Mouse (Mus musculus): Measurements from ENCODE around the gene Cnst.

The Cnst gene

DNA sequence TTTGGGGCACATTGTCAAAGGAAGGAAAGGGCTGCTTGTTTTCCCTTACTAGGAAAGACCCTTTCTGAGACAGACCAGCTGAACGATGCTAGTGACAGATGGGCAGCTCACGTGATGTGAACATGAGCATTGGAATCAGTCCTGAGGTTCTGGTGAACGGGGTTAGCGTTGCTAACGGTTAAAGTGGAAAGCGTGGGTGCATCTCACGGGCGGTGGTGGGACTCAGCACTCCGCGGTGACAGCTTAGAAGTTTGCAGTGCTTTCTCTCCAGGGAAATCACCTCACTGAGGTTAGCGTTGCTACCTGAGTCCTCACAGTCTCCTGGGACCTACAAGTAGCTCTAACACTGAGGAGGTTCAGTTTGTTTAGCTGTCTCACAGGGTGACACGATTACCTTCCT lies 45.5 kb downstream of the Cnst start:
- no peak for DNase-seq (ENCODE audit: low spot score in 2 of 2)

DNA sequence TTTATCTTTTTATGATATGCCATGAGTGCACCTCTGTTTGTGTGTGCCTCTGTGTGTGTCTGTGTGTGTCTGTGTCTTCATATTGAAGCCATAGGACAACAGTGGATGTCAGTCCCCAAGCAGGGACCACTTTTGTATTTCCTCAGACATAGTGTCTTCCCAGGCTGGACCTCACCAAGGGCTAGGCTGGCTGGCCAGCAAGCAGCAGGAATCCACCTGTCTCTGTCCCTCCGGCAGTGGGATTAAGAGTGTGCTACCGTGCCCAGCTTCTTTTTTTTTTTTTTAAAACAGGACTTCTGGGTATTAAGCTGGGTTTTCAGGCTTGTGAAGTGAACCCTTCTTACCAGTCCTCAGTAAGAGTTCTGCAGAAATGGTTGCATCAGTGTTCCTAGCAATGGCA lies 46.0 kb downstream of the Cnst start:
- DNase-seq (ENCODE audit: low spot score in 2 of 2), result no peak

DNA sequence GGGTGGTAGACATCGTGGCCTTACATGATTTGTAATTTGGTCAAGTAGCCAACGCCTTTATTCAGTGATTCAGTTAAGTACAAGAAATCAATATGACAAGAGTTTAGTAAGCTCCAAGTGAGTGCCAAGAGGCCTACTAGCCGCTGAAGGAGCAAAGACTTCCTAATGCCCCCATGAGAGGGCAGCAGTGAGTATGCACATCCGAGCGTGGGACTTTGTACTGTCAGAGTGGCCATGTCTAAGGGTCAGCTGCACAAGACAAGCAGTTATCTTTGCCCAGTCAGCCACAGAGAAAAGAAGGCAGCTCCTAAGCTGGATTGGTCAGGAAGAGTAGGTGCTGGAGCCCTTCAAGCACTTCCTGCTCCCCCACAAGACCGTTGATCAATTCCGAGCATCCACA lies 46.8 kb downstream of the Cnst start:
- DNase-seq (ENCODE audit: low spot score in 2 of 2), result no peak

DNA sequence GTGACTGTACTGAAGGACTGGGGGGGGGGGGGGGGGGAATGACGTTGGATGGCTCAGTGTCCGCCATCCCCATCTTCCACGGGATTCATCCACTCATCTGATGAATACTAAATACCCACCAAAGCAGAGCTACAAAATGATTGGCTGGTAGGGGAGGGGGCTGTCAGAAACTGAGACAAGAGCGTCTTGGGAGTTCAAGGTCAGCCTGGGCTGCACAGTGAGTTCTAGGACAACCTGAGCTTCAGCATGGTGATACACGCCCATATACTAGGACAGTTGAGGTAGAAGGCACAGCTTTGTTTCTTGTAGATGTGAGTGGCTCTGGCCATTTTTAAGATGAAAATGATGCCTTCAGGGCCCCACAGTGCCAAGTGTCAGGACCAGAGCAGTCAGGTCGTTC lies 52.2 kb downstream of the Cnst start:
- DNase-seq (ENCODE audit: low spot score in 2 of 2), result no peak

DNA sequence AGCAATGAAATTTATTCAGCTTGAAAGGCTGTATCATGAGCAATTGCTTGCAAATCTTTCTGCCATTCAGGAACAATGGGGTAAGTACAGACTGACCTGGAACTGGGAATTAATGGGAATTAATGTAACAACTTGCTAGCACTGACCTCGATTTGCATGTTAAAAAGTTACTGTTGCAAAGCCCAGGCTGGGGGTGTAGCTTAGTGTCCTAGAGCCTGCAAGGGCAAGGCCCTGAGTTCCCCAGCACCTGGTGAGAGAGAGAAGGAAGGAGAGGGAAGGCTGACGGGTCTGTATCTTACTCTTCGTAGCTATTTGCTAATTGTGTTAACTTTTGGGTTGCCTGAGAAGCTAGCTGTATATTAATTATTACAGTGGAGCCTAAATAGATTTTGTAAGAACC lies 58.4 kb downstream of the Cnst start:
- no peak for DNase-seq (ENCODE audit: low spot score in 2 of 2)

DNA sequence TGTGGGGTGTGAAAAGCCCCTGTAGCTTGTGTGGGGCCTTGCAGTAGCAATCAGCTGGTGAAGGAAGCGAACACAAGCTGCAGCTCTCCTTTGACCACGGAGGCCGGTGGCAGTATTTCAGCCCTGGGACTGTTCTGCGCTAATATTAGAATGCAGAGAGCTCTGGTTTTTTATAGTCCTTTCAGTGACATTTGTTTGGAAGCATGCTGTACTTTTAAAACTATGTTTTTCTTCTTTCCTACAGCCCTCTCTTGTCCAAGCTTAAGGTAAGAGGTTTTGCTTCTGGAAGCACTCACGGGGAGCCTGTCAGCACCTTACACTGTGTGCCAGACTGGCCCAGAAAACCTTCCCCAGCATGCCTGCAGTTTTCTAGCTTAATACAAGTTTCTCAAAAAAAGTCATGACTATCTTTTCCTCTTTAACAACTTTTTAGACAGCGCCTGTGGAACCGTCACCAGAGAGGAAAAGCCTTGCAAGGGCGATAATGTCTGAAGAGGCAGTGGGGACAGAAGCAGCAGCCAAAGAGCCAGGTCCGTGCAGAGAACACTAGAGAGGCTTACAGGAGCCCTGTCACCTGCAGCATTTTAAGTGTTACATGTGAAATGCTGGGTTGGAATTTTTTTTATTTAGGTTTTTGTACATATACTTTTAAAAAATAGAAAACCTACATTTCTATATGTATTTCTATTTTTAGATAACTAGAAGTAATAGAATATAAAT lies 60.0 kb downstream of the Cnst start:
- DNase-seq (ENCODE audit: low spot score in 2 of 2), result no peak

DNA sequence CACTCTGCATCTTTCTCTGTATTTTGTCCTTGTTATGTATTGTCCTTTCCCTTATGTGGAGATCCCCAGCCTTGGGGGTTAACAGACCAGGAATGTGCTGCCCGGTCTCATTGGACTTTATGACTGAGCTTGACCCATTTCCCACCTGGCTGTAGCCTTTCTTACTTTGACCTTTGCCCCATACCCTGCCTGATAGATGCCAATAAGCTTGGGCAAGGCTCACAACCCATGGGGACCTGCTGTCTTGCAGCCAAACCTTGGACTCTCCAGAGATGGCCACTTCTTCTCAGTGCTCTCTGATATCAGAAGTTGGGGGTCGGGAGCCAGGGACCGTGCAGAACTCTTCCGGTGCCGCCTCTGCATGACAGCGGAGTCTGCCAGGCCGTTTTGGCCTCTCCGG lies 62.4 kb downstream of the Cnst start:
- no peak for DNase-seq (ENCODE audit: low spot score in 2 of 2)

DNA sequence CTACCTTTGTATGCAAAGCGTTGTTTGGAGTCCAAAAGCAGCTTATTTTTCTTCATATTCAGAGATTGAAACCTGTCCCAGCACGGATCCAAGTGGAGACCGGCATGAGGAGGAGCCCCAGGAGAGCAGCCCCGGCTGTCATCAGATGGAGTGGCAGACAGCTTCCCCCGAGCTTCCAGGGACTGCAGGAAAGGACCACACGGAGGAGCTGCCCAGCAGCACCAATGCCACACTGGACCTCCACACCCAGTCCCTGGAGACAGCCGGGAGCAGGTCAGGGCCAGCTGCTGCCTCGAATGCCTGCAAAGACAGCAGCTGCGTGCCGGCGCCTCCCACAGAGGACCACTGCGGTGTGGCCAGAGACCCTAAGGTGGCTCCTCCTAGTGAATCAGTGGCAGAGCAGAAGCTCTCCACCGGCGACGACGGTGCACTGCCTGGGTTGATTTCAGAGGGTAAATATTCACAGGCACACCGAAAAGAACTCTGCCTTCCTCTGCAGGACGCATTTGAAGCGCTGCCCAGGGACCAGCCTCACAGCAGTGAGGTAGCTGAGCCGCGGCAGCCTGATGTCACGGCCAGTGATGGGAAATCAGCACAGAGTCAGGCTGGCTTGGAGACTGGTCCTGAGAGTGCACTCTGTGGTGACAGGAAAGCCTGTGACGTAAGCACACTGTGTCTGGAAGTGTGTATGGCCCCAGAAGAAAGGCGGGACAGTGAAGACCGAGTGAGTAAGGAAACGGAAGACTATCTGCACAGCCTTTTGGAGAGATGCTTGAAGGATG lies 63.7 kb downstream of the Cnst start:
- DNase-seq (ENCODE audit: low spot score in 2 of 2), result no peak

DNA sequence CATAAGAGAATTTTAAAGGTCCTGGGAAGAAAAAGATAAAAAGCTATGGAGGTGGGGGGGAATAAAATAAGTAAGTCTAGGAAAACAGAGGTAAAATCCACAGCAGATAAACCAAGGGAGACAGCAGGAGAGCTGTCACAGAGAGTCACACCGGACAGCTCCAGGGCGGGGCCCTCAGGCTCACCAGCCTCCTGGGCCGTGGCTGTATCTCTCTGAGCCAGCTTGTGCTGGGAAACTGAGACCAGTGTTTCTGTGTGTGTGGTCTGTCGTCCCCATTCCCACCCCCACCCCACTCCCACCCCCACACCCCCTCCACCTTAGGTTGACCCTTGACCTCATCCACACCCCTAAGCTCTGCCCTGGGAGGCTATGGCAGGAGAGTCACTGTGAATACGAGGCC lies 65.0 kb downstream of the Cnst start:
- no peak for DNase-seq (ENCODE audit: low spot score in 2 of 2)

DNA sequence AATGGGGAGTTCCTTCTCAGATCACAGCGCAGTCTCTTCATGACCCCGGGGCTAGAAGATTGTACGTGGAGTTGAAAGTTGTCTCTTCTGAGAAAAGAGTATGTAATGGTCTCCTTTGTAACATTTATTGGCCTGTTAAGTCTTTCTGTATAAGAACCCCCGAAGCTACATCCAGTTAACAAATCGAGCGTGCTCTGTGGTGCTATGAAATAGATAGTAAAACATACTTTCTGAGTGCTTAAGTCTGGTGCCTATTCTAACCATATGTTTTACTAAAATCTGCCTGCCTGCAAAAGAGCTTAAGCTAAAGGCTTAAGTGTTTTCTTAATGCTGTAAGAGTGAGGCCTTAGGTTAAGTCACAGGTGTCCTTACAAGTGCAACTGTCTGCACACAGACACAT lies 66.2 kb downstream of the Cnst start:
- DNase-seq (ENCODE audit: low spot score in 2 of 2), result no peak

DNA sequence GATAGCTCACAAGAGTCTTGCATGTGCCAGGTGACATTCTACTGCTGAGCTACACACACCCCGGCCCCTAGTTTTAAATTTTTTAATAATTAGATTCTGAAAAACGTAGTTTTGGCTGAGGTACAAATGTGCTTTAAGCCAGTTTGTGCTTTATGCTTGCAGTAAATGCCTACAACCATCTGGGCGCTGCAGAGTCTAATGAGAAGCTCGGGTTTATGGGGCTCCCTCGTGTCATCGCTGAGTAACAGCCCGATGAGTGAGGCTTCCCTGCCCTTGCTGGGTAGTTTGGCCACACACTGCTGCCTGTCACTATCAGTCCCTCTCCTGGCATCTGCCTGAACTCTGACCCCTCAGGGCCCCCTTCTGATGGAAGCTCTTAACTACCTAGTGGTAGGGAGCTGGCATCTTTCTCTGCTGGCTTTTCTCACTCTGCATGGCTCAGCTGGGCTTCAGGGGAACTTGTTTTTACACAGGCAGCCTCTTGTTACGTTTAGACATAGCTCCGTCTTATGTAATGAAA lies 66.9 kb downstream of the Cnst start:
- no peak for DNase-seq (ENCODE audit: low spot score in 2 of 2)

DNA sequence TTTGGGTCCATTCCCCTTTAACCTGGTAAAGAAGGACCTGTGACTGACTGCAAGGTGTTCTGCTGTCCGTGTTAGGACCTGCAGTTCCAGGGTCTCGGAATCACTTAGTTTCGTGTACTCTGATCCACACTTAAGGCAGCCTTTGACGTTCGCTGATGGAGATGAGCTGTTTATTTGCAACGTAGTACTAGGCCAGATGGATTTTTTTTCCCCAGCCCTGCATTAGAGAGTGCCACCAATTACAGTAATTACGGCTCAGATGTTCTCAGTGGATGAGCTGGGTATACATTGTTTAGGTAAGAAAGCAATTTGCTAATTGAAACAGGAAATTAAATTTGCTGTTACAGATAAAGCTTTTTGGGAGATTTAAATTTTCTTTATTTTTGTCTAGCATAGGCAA lies 71.3 kb downstream of the Cnst start:
- DNase-seq (ENCODE audit: low spot score in 2 of 2), result no peak

DNA sequence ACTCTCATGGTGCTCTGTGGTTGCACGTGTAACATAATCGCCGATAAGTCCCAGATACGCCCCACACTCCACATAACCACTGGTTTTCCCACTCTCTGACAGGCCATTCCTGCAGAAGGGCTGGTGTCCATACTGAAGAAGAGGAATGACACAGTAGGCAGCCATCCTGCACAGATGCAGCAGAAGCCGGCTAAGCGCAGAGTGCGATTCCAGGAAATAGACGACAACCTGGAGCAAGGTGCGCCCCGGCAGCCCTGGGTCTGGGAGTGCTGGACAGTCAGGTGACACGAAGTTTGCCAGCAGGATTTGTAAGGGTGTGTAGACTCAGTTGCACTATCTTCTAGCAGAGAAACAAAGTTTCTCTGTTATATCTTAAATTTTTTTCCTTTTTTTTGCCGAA lies 76.5 kb downstream of the Cnst start:
- DNase-seq (ENCODE audit: low spot score in 2 of 2), result no peak

DNA sequence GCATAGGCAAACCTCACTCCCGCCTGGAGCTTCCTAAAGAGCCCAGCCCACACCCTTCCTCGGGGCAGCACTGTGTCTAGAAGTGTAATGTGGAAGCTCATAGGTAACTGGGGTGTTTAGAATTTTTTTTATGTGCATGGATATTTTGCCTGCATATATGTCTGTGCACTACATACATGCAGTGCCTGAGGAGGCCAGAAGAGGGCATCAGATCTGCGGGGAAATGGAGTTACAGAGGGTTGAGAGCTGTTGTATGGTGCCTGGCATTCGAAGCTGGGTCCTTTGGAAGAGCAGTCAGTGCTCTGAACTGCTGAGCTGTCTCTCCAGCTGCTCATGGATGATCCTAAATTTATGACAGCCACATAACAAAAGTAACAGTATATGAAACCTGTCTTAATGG lies 77.5 kb downstream of the Cnst start:
- peak; percentile 18 to 36 for DNase-seq (ENCODE audit: low spot score in 2 of 2)

DNA sequence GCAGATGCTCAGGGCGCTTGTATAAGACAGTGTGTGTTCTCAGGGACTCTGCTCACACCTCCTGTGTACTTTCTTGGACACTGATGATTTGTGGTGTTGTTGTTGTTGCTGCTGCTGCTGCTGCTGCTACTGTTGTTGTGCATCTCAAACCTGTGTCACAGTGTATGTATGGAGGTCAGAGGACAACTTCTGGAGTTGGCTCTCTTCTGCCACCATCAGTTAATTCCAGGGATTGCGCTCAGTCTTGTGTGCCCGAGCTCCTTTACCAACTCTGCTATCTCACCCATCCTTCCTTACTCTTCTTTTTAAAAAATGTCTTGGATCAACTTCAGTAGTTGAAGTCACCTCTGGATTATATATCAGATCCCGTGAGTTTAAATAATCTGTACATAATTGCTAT lies 78.2 kb downstream of the Cnst start:
- peak; percentile 12 to 49 for DNase-seq (ENCODE audit: low spot score in 2 of 2)

DNA sequence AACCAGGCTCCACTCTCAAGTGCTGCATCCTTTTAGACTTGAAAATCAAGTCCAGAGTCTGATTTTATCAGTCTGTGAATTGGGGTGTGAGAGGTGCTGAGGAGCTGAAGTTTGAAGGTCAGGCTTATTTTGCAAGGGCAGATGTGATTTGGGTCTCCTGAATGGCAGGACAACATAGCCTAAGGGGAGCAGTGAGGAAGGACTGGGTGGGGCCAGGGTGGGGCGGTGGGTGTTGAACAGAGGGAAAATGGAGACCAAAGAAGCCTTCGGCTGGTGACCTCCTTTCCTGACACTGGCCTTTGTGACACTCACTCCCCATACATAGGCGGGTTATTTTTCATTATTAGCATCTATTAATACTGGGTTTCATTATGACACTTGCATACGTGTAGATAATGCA lies 81.7 kb downstream of the Cnst start:
- no peak for DNase-seq (ENCODE audit: low spot score in 2 of 2)

DNA sequence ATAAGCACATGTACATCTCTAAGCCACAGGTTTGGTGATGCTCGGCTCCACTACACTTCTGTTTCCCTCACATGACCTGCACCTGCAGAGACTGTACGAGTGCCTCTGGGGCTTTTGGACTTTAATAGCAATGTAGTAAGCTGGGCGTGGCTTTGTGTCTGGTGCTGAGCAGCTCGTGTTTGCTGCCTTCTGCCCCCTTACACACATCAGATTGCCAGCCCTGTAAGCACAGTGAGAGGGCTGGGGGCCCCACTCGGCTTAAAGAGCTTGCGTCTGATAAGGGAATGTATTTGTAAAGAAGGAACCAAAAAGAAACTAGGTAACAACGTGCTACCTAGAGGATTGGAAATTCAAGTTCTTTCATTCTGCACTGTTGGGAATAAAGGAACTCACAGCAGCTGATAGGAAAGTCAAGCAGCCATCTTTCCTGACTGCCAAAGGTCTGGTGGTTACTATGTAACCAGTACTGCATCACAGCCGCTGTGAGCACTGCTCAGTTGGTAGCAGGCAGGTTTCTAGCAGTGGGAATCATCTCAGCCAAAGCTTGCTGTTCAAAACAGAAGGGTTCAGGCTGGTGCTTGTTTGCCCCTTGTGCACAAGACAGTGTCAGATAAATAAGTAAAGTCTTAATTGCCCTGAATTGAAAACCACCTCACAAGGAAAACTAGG lies 82.4 kb downstream of the Cnst start:
- no peak for DNase-seq (ENCODE audit: low spot score in 2 of 2)

DNA sequence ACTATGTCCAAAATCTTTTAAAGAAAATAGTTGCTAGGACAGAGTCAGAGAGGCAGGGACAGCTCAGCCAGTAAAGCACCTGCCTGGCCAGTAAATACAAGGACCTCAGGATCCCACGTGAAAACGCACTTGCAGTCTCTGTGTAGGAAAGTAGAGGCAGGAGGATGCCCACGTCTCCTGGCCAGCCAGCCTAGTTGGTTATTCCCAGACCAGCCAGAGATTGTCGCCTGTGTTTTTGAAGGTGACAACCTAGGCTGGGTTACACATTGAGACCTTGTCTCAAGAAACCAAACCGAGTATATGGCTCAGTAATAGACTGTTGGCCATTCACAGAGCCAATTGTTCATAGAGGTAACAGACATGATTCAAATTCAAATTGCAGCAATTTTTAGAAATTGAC lies 83.1 kb downstream of the Cnst start:
- DNase-seq (ENCODE audit: low spot score in 2 of 2), result no peak

DNA sequence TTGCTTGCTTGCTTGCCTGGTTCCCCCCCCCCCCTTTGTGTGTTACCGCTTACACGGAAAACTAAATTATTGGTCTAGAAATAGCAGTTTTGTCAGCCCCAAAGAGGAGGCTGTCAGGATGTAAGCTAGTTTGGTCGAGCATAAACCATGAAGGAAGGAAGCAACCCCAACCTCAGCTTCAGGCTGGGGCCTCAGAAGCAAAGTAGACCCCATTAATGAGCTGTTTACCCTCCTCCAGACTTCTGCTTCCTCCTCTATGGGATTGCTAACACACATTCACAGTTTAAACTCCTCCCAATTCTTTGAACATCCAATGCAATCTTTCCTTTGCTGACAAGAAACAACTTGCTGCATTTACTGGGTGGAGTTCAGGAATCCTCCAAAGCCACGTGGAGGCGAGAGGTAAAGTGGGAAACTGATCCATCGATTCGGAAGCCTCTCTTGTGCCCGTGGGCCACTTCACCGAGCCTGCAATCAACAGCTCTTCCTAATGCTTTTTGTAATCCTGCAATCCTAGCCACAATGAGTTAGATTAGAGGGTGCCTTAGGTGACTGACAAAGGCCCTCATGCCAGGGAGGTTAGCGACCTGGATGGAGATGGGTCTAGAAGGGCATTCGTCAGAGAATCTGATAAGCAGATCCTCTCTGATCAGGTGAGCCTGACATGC lies 86.7 kb downstream of the Cnst start:
- no peak for DNase-seq (ENCODE audit: low spot score in 2 of 2)

DNA sequence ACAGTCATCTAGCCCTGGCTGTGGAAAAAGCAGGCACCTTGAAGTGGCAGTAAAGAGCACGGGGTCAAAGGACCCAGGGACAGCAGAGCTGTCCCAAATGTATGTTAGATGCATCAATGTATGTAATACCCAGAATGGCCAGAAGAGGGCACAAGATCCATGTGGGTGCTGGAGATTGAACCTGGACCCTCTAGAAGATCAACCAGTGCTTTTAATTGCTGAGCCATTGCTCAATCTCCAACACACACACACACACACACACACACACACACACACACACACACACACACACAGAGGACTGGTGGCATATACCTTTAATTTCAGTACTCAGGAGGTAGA lies 87.2 kb downstream of the Cnst start:
- DNase-seq (ENCODE audit: low spot score in 2 of 2), result no peak

DNA sequence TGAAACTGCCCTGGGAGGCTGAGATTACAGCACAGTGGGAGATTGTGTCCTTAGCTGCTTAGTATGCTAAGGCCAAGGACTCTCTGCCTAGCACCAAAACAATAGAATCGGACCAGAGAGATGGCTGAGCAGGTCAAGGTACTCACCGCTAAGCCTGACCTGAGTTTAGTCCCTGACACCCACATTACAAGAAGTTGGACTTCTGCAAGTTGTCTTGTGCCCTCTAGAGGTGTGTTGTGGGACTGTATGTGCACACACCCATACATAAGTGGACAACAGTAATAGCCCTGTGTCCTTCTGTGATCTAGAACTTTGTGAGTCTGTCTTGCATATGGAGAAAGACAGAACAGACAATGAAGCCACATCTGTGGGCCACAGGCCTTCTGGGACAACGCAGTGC lies 88.0 kb downstream of the Cnst start:
- DNase-seq (ENCODE audit: low spot score in 2 of 2), result no peak

DNA sequence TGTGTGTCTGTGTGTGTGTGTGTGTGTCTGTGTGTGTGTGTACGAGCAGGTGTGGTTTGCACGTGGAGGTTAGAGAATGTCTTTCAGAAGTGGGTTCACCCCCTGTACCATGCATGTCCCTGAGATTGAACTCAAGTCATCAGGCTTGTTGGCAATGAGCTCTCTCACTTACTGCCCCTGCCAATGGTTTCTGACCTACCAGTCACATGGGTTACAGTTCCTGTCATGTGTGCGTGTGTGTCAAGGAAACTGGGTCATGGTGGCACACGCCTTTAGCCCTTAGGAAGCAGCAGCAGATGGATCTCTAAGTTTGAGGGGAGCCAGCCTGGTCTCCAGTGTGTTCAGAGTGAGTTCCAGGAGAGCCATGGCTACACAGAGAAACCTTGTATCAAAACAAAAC lies 96.6 kb downstream of the Cnst start:
- DNase-seq (ENCODE audit: low spot score in 2 of 2), result no peak

Measured in natural killer cell, adult 2 months (primary cell).